Mouse (Mus musculus) C2C12 (cell line): ENCODE measurements around the gene Olfr1045.

Source experiments
- CEBPB ChIP-seq: IDR thresholded peaks from one replicate; pipeline ENCODE4 v1.6.1; 2011; ENCODE audit warnings: low read depth, mild to moderate bottlenecking, control low read depth, moderate library complexity
- CTCF ChIP-seq: IDR thresholded peaks from one replicate; pipeline ENCODE4 v1.5.1; 2011; ENCODE audit not compliant: control insufficient read depth, insufficient read depth, insufficient read length
- FOSL1 ChIP-seq: IDR thresholded peaks from one replicate; pipeline ENCODE4 v1.8.0; 2011; ENCODE audit warnings: mild to moderate bottlenecking, low read length; ENCODE audit not compliant: poor library complexity, insufficient read depth, severe bottlenecking
- MAX ChIP-seq: IDR thresholded peaks from one replicate; pipeline ENCODE4 v1.6.1; 2011; ENCODE audit warnings: mild to moderate bottlenecking, control low read depth
- MYOD1 ChIP-seq: IDR thresholded peaks from one replicate; pipeline ENCODE4 v1.6.1; 2011; ENCODE audit warnings: low read depth; ENCODE audit not compliant: control insufficient read depth, insufficient read length
- MYOG ChIP-seq: IDR thresholded peaks from one replicate; pipeline ENCODE4 v1.6.1; 2011; ENCODE audit not compliant: control insufficient read depth, insufficient read length; ENCODE audit errors: extremely low read depth
- USF1 ChIP-seq: IDR thresholded peaks from one replicate; pipeline ENCODE4 v1.6.1; 2011; ENCODE audit warnings: low read depth, mild to moderate bottlenecking, control low read depth, moderate library complexity

DNA sequence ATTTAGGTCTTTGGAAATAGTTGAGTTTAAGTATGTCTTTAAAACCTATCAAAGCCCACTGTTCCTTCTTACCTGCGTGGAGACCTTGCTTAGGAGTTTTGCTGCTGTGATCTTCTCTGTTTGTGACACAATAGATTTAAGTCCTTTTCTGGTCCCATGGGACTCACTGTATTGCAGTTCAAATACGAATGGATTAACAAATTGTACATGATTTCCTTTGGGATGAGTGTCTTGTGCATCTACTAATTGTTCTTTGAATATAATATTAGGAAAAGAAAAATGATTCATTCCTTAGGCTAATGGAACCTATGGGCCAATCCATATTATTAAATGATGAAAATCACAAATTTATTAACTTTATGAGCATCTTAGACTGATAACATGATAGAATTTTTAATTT is 16.4 kb upstream of the Olfr1045 start, which contains the start of gene Olfr1046:
- TF ChIP-seq CTCF (no peak), MYOG (no peak), MAX (no peak), USF1 (no peak), MYOD1 (no peak), FOSL1 (no peak), CEBPB (no peak)
